Mouse (Mus musculus) midbrain, embryonic 12.5 days (tissue): ENCODE measurements around the gene Map3k13. TPM values are rescaled to one million over a fixed set of nuclear protein-coding genes. Genes with fewer than 3 reads are reported as not detected.

Source experiments
- ATAC-seq: fragments of 200-750 bp; cut with Nextera tagmentation; 2 replicates; pipeline ENCODE4 v1.8.0; 2017; ENCODE audit warnings: low read depth, moderate TSS enrichment, moderate library complexity; ENCODE audit not compliant: low FRiP score
- H3K27ac ChIP-seq: fragments of 300-500 bp; sonication (generic); replicated peaks from 2 replicates; pipeline ENCODE4 v1.5.1; 2016; ENCODE audit warnings: mild to moderate bottlenecking
- H3K27me3 ChIP-seq: fragments of 300-500 bp; sonication (generic); 2 replicates; pipeline ENCODE4 v1.6.1; 2016; ENCODE audit warnings: mild to moderate bottlenecking
- H3K36me3 ChIP-seq: fragments of 300-500 bp; sonication (generic); 2 replicates; pipeline ENCODE4 v1.6.1; 2016
- H3K4me1 ChIP-seq: fragments of 300-500 bp; sonication (generic); 2 replicates; pipeline ENCODE4 v1.6.1; 2016
- H3K4me2 ChIP-seq: fragments of 300-500 bp; sonication (generic); replicated peaks from 2 replicates; pipeline ENCODE4 v1.6.1; 2016; ENCODE audit warnings: mild to moderate bottlenecking, moderate library complexity
- H3K4me3 ChIP-seq: fragments of 300-500 bp; sonication (generic); 2 replicates; pipeline ENCODE4 v1.5.1; 2016; ENCODE audit warnings: mild to moderate bottlenecking
- H3K9ac ChIP-seq: fragments of 300-500 bp; sonication (generic); replicated peaks from 2 replicates; pipeline ENCODE4 v1.6.1; 2016; ENCODE audit warnings: mild to moderate bottlenecking, moderate library complexity
- H3K9me3 ChIP-seq: fragments of 300-500 bp; sonication (generic); 2 replicates; pipeline ENCODE4 v1.6.1; 2016; ENCODE audit warnings: mild to moderate bottlenecking
- WGBS: fragments of 180-500 bp; shearing (Covaris S2); methylation state at CpG from one replicate; pipeline ENCODE4 v1.1.7; 2016; 5-methylcytosine and 5-hydroxymethylcytosine counted together
- polyA plus RNA-seq: library from polyadenylated mRNA; unstranded; fragments of >200 nt; fragmentation: Nextera tagmentation; extraction: Ambion mirVana; gene quantifications from 2 replicates; pipeline ENCODE4 v1.2.1, GENCODE M21; 2016

The Map3k13 gene
- polyA plus RNA-seq, 1 experiment from 2014 or later: 8.0 TPM

DNA sequence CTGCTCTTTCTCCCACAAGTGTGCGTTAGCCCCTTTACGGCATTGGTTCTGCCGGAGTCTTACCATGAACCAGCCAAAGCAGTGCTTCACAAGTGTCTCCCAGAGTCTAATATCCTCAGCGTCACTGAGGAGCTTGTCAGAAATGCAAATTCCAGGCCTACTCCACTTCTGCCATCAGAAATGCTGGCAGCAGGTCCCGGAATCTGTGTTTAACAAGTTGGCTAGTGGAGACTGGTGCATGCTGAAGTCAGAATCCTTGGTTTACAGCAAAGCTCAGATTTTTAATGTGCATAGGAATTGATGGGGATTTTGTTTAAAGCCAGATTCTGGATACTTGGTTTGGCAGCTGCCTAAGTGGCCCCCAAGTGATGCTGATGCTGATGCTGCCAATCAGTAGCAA is 62.0 kb downstream of the Map3k13 start:
- ATAC-seq: no peak
- H3K9ac ChIP-seq: no peak overlapping the region
- H3K36me3 ChIP-seq: no peaks in the 10 kb centered on the region
- peaks cover 65% of the 10 kb centered on the region for H3K4me1 ChIP-seq
- peak overlapping the region; percentile 11; the same call in 1 of the 2 replicates for H3K27ac ChIP-seq
- H3K4me2 ChIP-seq: no peak overlapping the region
- H3K27me3 ChIP-seq: no peaks in the 10 kb centered on the region
- 77% methylated on average over 5 of the region's 5 CpGs for WGBS
- no peak overlapping the region for H3K4me3 ChIP-seq
- no peaks in the 10 kb centered on the region for H3K9me3 ChIP-seq

DNA sequence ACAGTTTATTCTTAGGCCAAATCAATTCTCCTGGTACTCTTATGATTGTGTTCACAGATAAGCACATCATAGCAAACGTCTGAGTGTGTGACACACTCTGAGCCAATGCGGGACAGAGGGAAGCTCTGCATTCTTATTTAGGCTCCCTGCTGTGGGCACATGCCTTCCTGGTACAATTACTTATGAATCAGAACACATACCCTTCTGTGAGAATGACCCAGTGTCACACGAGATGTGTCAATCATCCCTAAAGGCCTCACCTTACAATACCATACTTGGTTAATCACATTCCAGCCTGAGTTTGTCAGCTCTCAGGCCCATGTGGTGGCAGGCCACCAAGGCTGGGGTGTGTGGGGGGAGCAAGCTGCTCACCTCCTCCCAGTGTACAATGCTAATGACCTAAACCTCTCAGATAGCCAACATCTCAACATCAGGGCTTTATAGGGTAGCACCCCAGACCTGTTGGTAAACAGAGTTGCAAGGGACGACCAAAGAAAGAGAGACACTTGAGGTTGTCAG is 63.0 kb downstream of the Map3k13 start:
- peak overlapping the region; percentile 7; the same call in 1 of the 2 replicates for H3K27ac ChIP-seq

GRCm38 (mm10) chr16:21858163-21858562 is 64.0 kb downstream of the Map3k13 start:
- Histone ChIP-seq H3K9me3 (0 out of 2 replicates have a peak, but pooled peaks cover 4% of the 10 kb centered on the region), H3K27me3 (no peaks in the 10 kb centered on the region), H3K4me2 (no peak overlapping the region), H3K4me3 (no peak overlapping the region), H3K4me1 (peaks cover 57% of the 10 kb centered on the region), H3K9ac (no peak overlapping the region), H3K27ac (peak overlapping the region; percentile 69), H3K36me3 (no peaks in the 10 kb centered on the region)
- WGBS: 59% methylated on average over 6 of the region's 6 CpGs
- no peak for ATAC-seq

More for the DNA sequence above, 63.0 kb downstream of the Map3k13 start:
- H3K9me3 ChIP-seq: 0 out of 2 replicates have a peak, but pooled peaks cover under 1% of the 10 kb centered on the region
- no peak overlapping the region for H3K4me3 ChIP-seq
- H3K36me3 ChIP-seq: no peaks in the 10 kb centered on the region
- peaks cover 65% of the 10 kb centered on the region for H3K4me1 ChIP-seq
- WGBS: 36% methylated on average over 4 of the region's 4 CpGs
- H3K27me3 ChIP-seq: no peaks in the 10 kb centered on the region
- no peak for ATAC-seq
- H3K9ac ChIP-seq: no peak overlapping the region
- no peak overlapping the region for H3K4me2 ChIP-seq

GRCm38 (mm10) chr16:21858882-21859281 is 64.7 kb downstream of the Map3k13 start:
- peaks cover 50% of the 10 kb centered on the region for H3K4me1 ChIP-seq
- no peak overlapping the region for H3K9ac ChIP-seq
- peak overlapping the region; percentile 69 for H3K27ac ChIP-seq
- 41% methylated on average over 8 of the region's 8 CpGs for WGBS
- H3K9me3 ChIP-seq: 0 out of 2 replicates have a peak, but pooled peaks cover 4% of the 10 kb centered on the region
- H3K36me3 ChIP-seq: no peaks in the 10 kb centered on the region
- no peak overlapping the region for H3K4me2 ChIP-seq
- peak; percentile 77; the same call in 1 of the 2 replicates for ATAC-seq
- no peak overlapping the region for H3K4me3 ChIP-seq
- H3K27me3 ChIP-seq: no peaks in the 10 kb centered on the region

DNA sequence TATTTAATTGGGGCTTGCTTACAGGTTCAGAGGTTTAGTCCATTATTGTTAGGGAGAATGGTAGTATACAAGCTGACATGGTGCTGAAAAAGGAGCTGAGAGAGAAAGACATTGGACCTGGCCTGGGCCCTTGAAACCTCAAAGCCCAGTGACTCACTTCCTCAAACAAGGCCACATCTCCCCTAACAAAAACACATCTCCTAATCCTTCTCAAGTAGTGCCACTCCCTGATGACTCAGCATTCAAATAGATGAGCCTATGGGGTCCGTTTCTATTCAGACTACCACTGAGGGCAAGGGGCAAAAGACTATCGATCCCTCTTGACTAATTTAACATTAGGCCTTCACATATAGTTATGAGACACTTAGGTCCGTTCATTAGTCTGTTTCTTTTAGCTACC is 68.3 kb downstream of the Map3k13 start:
- H3K27ac ChIP-seq: no peak overlapping the region
- peaks cover 43% of the 10 kb centered on the region for H3K4me1 ChIP-seq
- H3K36me3 ChIP-seq: no peaks in the 10 kb centered on the region
- H3K9ac ChIP-seq: no peak overlapping the region
- no peaks in the 10 kb centered on the region for H3K27me3 ChIP-seq
- no peak overlapping the region for H3K4me2 ChIP-seq
- no peak overlapping the region for H3K4me3 ChIP-seq
- H3K9me3 ChIP-seq: 0 out of 2 replicates have a peak, but pooled peaks cover 4% of the 10 kb centered on the region
- no peak for ATAC-seq
- WGBS: 83% methylated on average over 3 of the region's 3 CpGs

GRCm38 (mm10) chr16:21865250-21865982 is 71.3 kb downstream of the Map3k13 start:
- Histone ChIP-seq H3K9me3 (0 out of 2 replicates have a peak, but pooled peaks cover 4% of the 10 kb centered on the region), H3K36me3 (no peaks in the 10 kb centered on the region), H3K27ac (peak overlapping the region; percentile 77), H3K9ac (no peak overlapping the region), H3K27me3 (no peaks in the 10 kb centered on the region), H3K4me1 (peaks cover 39% of the 10 kb centered on the region), H3K4me3 (no peak overlapping the region), H3K4me2 (no peak overlapping the region)
- ATAC-seq: peak; percentile 34; the same call in 1 of the 2 replicates
- WGBS: 41% methylated on average over 7 of the region's 7 CpGs

GRCm38 (mm10) chr16:21865983-21866575 is 71.9 kb downstream of the Map3k13 start:
- no peak overlapping the region for H3K4me3 ChIP-seq
- no peaks in the 10 kb centered on the region for H3K36me3 ChIP-seq
- H3K4me1 ChIP-seq: peaks cover 39% of the 10 kb centered on the region
- no peak overlapping the region for H3K4me2 ChIP-seq
- 0 out of 2 replicates have a peak, but pooled peaks cover 4% of the 10 kb centered on the region for H3K9me3 ChIP-seq
- no peak for ATAC-seq
- H3K9ac ChIP-seq: no peak overlapping the region
- no peaks in the 10 kb centered on the region for H3K27me3 ChIP-seq
- peak overlapping the region; percentile 77 for H3K27ac ChIP-seq
- 69% methylated on average over 11 of the region's 11 CpGs for WGBS

GRCm38 (mm10) chr16:21867727-21868126 is 73.6 kb downstream of the Map3k13 start:
- no peaks in the 10 kb centered on the region for H3K9me3 ChIP-seq
- no peak overlapping the region for H3K4me3 ChIP-seq
- peaks cover 39% of the 10 kb centered on the region for H3K4me1 ChIP-seq
- H3K27me3 ChIP-seq: no peaks in the 10 kb centered on the region
- 81% methylated on average over 3 of the region's 3 CpGs for WGBS
- no peak for ATAC-seq
- H3K9ac ChIP-seq: no peak overlapping the region
- H3K36me3 ChIP-seq: no peaks in the 10 kb centered on the region
- H3K27ac ChIP-seq: no peak overlapping the region
- H3K4me2 ChIP-seq: no peak overlapping the region

DNA sequence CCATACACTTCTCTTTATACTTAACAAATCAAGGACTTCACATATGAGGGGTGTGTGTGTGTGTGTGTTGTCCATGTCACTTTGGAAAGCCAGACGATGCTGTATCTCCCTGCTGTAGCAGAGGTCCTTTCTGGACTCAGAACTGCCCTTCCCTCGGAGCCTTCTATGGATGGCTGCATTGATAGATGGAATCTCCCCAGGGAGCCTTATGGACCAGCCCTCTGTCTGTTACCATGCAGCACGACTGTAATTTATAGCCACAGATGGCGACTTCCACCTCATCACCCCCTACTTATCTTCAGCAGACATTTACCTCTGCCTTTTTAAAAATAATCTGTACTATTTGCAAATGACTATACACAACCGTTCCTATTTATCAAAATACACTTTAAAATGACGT is 74.5 kb downstream of the Map3k13 start:
- Histone ChIP-seq H3K4me3 (no peak overlapping the region), H3K36me3 (no peaks in the 10 kb centered on the region), H3K4me1 (peaks cover 39% of the 10 kb centered on the region), H3K4me2 (no peak overlapping the region), H3K9ac (no peak overlapping the region), H3K27me3 (no peaks in the 10 kb centered on the region), H3K9me3 (no peaks in the 10 kb centered on the region), H3K27ac (peak overlapping the region; percentile 76)
- 48% methylated on average over 6 of the region's 6 CpGs for WGBS
- no peak for ATAC-seq

DNA sequence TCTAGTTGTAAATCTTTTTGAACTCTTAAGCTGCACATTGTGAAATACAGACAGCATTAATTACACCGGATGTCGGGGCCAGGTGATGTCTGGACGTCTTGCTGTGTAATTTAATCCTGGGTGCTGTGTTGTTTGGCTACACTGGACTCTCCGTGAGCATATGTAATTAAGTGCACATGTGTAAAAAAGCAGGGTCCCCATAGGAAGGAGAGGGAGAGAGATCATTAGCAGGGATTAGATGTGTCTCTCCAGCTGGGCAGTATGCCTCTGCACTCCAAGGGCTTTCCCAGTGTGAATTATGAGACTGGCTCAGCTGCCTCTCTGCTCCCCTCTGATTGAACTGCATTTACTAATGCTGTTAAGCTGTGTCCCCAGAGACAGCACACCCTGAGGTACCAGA is 75.7 kb downstream of the Map3k13 start:
- no peaks in the 10 kb centered on the region for H3K36me3 ChIP-seq
- H3K9me3 ChIP-seq: no peaks in the 10 kb centered on the region
- no peak overlapping the region for H3K4me2 ChIP-seq
- H3K4me3 ChIP-seq: no peak overlapping the region
- ATAC-seq: peak; percentile 94
- H3K4me1 ChIP-seq: peaks cover 39% of the 10 kb centered on the region
- WGBS: 30% methylated on average over 4 of the region's 4 CpGs
- H3K9ac ChIP-seq: no peak overlapping the region
- H3K27me3 ChIP-seq: no peaks in the 10 kb centered on the region
- H3K27ac ChIP-seq: peak overlapping the region; percentile 62

DNA sequence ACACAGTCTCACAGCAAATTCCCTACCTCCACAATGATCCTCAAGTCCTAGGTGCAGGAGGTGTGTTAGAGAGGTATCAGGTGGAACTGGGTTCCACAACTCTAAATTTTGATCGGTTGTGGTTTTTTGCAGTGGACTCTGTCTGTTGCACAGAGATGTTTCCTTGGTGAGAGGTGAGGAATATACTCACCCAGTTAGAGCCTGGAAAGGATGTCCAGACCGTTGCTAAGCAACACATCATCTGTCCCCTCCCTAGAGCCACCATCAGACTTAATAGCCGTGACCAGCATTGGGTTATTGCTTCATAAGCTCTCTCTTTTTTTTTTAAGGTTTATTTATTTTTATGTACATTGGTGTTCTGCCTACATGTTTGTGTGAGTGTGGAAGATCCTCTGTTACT is 83.6 kb downstream of the Map3k13 start:
- no peak overlapping the region for H3K9ac ChIP-seq
- H3K4me1 ChIP-seq: peaks cover 18% of the 10 kb centered on the region; the same call in 1 of the 2 replicates
- ATAC-seq: no peak
- H3K9me3 ChIP-seq: no peaks in the 10 kb centered on the region
- H3K4me2 ChIP-seq: no peak overlapping the region
- H3K36me3 ChIP-seq: no peaks in the 10 kb centered on the region
- no peak overlapping the region for H3K4me3 ChIP-seq
- no peak overlapping the region for H3K27ac ChIP-seq
- no peaks in the 10 kb centered on the region for H3K27me3 ChIP-seq
- 82% methylated on average over 3 of the region's 3 CpGs for WGBS

DNA sequence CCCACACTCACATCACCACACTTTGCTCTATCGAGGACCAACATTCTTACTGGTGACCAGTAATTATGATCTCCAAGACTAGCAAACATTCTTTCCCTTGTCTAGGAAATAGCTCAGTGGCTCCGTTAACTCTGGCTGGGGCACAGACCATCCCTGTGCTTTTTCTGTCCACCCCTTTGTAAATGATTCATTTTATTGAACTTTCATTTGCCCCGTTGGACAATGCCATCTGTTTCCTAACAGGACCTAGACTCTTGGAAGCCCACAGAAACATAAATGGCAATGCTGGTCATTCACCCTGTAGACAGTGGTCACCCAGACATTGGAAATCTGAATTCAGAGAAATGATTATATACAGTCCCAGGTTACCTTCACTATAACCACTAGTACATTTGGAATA is 84.7 kb downstream of the Map3k13 start:
- H3K4me2 ChIP-seq: no peak overlapping the region
- H3K27ac ChIP-seq: no peak overlapping the region
- ATAC-seq: no peak
- H3K4me1 ChIP-seq: peaks cover 21% of the 10 kb centered on the region; the same call in 1 of the 2 replicates
- no peaks in the 10 kb centered on the region for H3K27me3 ChIP-seq
- no peak overlapping the region for H3K9ac ChIP-seq
- WGBS: 89% methylated on average over 3 of the region's 3 CpGs
- H3K36me3 ChIP-seq: no peaks in the 10 kb centered on the region
- no peaks in the 10 kb centered on the region for H3K9me3 ChIP-seq
- H3K4me3 ChIP-seq: no peak overlapping the region
